Mouse (Mus musculus) retina, postnatal 7 days (tissue): ENCODE results near the gene Nfix.

Experiments used
- DNase-seq: peaks from one replicate; pipeline ENCODE4 v3.0.0-alpha.2; 2012; ENCODE audit warnings: low read depth, low spot score

Nfix gene

DNA sequence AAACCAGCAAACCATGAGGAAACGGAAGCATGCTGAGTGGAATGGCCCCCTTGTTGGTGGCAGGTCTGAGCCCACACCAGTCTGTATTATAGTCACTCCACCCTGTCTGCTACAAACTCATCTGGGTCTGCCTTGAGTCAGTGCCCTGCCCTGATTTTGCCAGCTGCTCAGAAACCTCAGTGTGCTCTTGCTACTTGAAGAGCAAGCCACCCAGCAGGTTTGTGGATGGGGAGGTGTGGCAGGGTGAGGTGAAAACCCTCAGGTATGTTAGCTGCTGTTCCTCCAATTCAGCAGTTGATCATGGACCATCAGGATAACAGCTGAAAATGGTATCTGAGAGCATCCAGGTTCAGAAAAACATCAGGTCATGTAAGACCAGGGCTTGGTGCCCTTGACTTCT, 132.1 kb downstream of the Nfix start:
- no peak for DNase-seq

DNA sequence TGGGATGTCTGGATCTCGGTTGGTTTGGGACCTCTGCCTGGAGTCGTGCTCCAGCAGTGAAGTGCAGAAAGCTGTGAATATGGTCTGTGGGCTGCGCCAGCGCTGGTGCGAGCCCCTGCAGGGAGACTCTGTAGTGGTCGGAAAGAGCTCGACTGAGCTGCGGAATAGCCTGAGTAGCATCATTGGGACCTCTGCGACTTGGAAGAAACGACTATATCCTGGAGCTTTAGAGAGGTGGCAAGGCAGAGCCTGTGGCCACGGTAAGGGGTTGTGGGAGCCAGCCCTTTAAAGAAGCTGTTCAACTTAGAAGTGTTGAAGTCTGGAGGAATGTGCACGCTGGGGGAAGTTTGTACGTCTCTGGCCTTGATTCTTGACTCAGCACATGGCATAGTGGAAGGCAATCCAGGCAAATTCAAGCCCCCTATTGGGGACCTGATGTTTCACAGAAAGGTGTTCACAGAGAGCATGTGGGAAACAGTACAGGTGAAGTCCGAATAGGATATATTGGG, 134.7 kb downstream of the Nfix start:
- no peak for DNase-seq

DNA sequence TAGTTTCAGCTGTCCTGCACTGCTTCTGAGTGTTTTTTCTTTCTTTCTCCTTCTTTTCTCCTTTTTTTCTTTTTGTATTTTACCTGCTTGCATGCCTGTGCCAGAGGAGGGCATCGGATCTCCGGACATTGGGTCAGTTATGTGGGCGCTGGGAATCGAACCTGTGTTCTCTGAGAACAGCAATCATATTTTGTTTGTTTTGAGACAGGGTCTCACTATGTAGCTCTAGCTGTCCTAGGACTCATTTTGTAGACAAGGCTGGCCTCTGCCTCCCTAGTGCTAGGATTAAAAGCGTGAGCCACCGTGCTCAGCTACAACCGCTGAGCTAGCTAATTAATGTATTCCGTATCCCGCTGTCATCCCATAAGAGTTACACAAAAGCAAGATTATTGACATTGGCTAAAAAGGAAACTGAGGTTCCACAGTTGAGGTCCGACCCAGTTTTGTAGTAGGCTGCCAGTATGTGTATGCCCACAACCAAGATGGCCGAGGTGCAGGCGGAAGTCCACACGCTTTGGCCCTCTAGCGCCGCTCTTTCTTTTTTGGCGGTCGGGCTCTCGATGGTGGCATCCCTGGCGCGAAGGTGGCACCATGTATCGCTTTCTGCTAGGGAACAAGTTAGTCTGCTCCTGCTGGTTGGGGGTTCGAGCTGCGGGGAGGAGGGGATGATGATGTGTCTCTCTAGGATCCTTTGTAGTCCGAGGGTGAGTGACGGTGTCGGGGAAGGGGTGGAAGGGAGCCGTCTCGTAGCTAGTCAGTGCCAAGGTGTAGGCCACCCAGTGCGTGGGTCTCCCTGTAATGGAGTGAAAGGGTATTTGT, 135.4 kb downstream of the Nfix start:
- peak; percentile 78 for DNase-seq

DNA sequence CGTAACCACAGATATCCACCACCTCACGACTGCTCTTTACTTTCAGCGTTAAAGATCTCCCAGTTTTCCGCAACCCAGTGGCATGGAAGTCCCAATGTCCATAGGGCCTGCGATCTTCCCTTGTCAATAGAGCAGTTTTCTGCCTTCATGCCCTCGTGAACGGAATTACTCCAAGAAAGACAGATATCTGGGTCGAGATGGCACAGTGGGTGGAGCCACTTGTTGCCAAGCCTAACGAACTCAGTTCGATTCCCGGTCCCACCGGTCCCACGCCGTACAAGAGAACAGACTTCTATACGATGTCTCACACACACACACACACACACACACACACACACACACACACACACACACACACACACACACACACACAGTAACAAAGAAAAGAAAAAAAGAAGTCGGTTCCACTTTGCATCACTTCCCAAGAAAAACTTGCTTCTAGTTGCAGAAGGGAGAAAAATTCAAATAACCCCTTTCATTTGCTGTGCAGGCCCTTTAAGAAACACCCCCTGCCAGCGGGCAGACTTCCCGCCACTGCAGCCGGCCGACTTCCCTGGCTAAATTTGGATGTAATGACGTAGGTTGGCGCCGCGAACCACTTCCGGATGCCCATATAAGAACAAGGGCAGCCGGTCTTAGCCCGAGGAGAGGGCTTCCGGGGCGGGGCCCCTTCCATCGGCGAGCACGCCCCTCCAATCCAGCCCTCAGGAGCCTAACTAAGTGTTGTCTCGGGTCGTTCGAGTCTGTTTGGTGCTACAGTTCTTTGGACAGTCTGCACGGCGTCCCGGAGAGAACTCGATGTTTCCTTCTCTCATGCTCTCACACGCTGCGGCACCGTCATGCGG, 136.4 kb downstream of the Nfix start:
- DNase-seq, result peak; percentile 92

DNA sequence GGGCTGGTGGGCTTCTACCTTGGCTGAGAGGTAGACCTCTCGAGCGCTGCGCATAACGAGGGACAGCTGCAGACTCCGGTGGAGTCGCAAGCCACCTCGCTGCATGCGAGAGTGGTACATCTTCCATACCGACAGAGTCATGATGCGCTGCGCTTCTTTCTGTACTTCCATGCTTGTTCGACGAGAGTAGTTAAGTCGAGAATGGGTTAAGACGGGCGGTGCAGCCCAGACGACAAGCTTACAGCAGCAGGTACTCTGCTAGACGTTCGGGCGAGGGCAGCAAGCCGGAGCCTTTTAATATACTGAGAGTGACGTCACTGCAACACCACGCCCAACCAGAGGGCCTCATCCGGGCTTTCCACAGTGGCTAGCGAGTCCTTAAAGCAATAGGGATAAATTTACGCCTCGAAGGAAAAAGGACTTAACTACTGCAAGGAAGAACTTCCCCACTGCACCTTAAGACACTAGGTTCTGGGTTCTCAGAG, 137.5 kb downstream of the Nfix start, which contains the start of gene Ier2:
TSS of gene Ier2 (minus strand) at position 272 of the 485 bp plus-strand sequence.
- DNase-seq, result peak; percentile 92

DNA sequence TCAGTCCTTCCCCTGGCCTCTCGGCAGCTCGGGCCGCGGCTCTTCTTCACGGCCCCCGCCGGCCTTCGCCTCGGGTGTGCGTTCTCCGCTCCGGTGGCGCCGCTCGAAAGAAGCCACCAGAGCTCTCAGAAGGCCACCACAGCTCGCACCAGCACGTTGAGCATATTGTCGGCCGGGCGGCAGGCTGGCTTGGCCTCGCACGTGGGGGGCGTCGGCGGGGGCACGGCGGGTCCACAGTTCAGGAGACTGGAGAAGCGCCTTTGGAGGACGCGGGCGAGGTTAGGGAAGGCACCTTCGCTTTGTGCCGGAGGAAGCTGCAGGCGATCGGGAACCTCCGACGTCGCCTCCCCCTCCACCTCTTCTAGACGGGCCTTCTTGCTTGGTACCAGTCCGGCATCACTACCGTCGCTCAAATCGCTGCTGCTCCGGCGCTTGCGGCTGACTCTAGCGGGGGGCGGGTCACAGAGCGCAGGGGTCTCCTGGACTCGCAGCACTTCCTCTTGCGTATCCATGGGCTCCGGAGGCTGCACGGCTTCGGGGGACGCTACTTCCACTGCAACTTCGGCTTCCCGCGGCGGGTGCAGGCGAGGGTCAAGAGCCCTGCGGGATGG, 138.1 kb downstream of the Nfix start:
- no peak for DNase-seq

DNA sequence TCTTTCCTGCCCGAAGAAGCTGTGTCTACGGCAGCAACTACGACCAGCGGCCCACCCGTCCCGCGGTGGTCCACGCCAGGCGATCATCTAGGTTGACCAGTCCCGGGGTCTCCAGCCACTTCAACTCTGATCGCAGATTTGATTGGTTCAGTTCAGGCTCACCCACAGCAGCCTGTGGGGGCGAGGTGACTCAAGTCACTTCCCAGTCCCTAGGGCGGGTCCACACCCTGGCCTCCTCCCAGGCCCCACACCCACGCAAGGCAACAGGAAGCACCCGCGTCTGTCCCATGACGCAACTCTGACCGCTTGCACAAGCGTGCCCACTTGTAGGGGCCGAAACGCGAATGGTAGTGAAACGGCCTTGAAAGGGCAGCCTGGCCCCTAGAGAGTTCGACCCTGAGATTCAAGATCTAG, 138.7 kb downstream of the Nfix start:
- DNase-seq, result no peak

DNA sequence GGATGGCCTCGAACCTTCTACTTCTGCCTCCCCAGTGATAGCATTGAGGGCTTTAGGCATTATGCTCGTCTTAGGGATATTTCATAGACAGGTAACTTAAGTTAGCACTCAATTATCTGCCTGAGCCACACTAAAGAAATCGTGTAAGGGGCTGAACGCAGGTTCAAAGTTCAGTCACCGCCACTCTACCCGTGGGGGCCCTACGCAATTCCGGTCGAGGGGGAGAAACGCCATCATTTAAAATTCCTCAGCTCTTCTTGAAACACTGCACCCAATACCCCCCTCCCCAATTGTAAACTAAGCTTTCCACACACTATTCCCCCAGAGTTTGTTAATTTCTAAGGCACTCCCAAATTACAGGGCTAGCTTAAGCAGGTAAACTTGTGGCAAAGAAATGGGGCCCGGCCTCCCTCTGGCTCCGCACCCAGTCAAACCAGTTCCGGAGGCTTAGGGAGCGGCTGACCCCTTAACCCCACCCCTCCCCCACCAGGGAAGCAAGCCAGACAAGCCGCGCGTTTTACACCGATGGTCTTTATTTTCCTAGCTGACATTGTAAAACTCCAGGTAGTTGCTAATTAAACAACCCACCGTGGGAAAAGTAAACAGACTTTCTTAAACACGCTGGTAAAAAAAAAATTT, 139.2 kb downstream of the Nfix start:
- no peak for DNase-seq

DNA sequence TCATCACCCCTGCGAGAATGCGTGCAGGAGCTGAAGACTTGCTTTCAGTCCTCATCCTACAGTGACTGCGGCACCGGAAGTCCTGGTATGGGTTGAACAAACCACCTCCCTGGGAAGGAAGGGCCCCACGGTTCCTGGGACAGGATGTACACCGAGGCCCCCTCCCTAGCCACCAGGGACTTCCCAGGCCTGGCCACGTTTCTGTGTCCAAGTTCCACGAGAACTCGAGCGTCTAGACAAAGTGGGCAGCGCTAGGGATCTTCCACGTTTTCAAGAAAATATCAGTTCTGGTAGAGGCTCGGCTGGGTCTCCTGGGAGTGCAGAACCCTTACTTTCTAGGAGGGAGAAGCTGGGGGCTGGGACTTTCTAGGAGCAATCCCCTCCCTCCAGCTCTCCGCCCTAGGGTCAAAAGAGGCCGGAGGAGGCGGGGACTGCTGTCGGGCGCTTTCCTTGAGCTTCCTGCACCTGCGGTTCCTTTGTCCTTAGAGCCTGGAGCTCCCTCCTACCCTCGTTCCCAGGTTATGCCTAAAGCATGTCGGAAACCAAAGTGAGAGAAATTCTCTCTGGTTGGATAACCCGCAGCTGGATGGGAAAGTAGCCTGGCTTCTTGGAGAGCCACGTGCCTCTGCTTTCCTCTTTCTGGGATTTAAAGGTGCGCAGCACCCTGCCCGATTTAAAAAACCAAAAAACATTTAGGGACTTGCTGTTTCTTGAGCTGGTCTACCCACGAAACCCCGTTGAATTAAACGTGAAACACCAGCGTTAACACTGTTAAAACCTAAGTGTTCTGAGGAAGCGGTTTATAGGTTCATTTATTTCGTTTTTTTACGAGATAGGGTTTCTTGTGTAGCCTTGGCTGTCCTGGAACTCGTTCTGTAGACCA, 140.0 kb downstream of the Nfix start:
- DNase-seq, result no peak

DNA sequence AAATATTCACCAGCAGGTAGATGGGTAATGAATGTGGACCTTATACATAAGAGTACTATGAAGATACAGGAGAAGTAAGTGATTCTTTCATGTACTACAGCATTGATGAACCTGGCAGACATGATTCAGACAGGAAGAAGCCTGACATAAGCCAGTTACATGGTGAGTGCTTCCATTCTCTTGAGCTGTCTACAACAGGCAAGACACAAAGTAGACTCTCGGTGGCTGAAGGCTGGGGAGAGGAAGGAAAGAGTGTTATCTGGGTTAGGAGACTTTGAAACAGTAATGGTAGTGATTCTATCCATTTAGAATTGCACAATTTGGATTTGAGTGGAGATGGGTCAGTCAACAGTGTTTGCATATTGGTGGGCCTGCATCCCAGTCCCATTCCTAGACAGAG, 141.2 kb downstream of the Nfix start:
- DNase-seq, result no peak

DNA sequence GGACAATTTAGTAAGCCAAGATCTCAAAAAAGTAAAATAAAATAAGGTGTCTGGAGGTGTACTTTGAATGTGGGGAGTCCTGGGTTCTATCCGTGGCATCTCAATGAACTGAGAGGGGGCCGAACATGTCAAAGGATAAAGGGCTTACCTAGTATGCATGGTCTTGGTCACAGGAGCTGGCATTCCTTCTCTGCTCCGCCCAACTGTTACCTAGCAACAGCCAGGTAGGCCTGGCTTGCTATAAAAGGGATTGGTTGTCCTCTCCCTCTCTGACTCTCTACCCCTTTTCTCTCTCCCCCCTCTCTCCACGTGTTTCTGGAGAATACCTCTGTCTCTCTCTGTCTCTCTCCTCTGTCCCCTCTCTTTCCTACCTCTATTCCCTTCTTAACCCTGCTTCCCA, 142.5 kb downstream of the Nfix start:
- no peak for DNase-seq

DNA sequence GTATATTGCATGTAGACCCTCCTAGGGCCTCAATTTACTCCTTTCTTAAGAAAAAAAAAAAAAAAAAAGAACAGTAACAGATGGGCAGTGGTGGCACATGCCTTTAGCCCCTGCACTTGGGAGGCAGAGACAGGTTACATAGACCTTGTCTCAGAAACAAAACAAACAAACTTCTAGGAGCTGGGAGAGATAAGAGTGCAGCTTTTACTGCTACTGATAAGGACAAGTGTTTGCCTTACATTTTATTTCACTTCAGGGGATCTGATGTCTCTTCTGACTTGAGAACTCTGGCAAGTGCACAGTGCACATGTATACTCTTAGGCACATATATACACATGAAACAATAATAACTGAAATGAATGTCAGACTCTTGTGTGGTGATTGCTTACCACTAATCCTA, 142.9 kb downstream of the Nfix start:
- DNase-seq, result no peak

DNA sequence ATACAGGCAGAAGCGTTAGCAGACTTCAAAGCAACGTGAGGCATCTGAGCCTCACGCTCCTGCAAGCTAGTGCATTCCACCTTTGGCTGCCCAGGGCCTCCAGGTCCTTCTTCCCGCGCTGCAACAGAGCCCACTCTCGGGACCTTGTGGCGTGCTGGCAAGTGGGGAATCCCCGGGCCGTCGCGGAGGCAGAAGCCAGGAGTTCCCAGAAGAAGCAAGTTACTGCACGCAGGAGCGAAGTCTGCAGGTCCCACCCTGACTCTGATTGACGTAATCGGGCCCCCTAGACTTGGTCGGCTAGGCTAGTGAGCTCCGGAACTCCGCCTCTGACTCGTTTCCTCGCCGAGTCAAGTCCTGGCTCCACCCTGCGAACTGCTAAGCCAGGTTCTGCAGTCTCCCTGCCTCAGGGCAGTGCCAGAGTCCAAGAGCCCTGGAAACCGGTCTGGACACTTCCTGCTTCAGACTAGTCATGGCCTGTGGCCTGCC, 143.5 kb downstream of the Nfix start:
- no peak for DNase-seq

DNA sequence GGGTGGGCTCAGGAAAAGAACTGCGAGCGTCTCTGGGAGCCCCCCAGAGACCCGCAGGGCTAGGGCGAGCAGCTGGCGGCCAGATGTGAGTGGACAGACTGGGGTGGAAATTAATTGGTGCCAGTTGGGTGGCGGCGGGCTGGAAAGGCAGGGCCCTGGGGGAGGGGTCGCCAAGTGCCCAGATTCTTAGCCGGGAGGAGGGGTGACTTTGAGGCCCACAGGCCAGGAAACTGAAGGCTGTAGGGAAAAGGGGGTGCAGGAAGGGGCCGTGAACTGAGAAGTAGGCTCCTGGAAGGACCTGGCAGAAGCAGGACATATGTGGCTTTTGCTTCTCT, 144.0 kb downstream of the Nfix start:
- DNase-seq, result no peak

DNA sequence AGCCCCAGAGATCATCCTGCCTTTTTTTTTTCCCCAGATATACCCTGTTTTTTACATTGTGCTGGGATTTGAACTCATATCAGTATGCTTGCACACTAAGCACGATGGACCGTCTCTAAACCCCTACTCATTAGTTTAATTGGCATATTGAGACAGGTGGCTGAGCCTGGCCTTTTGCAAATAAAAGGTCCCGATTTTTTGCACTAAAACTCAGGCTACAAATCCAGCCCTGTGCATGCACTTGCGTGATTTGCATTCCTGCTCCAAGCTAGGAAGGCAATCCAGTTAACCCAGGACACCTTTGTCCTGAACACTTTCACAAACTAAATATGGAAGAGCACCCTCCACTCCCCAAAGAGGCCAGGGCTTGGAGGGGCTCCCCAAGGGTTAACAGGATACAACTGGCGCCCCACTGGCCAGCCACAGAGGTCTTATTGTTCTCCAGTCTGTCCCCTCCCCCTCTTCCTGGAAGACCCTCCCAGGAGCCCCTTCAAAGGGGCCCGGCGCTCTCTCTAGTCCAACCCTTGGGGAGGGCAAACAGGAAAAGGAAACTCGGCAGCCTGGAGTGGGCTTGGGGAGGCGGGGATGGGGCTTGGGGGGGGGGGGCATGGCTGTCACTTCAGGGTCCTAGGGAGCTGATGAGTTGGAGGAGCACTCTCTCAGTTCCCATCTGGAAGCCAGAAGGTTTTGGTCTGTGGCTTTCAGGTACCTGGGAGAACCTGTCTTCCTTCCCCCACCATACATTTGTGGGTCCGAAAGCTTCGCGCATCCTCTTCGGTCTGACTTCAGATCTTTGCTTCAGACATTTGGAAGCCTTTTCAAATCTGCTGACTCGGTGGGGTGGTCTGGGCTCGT, 144.6 kb downstream of the Nfix start:
- DNase-seq, result no peak

DNA sequence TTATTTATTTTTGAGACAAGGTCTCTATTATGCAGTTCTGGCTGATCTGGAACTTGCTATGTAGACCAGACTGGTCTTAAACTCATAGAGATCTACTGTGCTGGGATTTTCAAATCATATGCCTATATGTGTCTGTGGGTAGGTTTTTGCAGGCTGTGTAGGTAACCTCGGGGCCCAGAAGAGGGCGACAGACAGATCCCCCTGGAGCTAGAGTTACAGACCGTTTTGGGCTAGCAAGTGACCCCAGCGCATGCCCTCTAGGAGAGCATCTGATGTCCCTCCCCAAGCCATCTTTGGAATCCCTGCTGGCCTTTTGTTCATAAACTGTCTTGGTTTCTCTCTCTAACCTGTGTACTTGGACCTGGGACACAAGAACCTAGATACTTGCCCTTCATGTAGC, 145.5 kb downstream of the Nfix start:
- DNase-seq, result no peak

DNA sequence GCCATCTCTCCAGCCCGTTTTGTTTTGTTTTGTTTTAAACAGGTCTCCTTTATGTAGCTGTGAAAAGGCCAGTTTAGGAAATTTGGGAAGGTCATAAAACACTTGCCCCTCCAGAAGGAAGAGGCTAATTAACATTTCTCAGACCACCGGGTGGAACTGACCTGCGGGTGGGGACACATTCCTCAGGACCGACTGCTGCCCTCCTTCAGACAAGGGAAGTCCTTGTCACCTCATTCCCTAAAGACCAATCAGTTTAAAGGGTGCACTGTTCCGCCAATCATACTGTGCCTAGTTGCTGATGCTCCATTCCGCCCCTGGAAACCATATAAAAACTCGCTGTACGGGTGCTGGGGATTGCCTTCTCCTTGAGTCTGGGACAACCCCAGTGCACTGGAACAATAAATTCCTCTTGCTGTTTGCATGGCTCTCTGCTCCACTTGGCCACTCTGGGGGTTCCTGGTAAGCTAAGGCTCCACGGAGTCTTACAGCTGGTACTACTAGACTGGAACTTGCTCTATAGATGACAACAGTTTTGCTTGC, 147.0 kb downstream of the Nfix start:
- DNase-seq, result no peak

DNA sequence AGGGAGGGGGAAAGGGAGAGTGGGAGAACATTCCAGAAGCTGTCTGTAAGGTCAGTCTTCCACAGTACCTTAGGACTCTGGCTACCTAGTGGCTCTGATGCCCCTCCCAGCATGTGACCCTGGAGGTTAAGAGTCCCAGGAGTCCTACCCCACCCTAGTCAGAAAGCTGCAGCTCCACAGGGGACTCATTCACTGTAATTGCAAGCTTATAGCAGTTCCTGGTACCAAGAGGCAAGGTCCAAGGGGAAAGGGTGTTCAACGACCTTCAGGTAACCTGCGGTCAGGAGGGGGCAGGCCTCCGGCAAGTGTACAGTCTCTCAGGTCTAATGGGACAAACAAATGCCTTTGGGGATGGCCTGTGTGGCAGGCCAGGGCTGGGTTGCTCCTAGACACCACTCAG, 149.9 kb downstream of the Nfix start:
- DNase-seq, result no peak
